Mouse (Mus musculus) stomach, postnatal 0 days (tissue): ENCODE results near the gene Casq2. TPM values are rescaled to one million over a fixed set of nuclear protein-coding genes. Genes with fewer than 3 reads are reported as not detected.

Experiments used
- ATAC-seq: fragments of 200-750 bp; cut with Nextera tagmentation; 2 replicates; pipeline ENCODE4 v1.8.0; 2017; ENCODE audit not compliant: low FRiP score, low TSS enrichment
- DNase-seq: peaks from one replicate; pipeline ENCODE4 v3.0.0-alpha.2; 2016; ENCODE audit warnings: low spot score
- H3K27ac ChIP-seq: fragments of 300-500 bp; sonication (generic); replicated peaks from 2 replicates; pipeline ENCODE4 v1.5.1; 2014; ENCODE audit warnings: mild to moderate bottlenecking, control low read depth
- H3K27me3 ChIP-seq: fragments of 300-500 bp; sonication (generic); 2 replicates; pipeline ENCODE4 v1.6.1; 2014; ENCODE audit warnings: low read length; ENCODE audit not compliant: control insufficient read depth, insufficient read depth
- H3K36me3 ChIP-seq: fragments of 300-500 bp; sonication (generic); 2 replicates; pipeline ENCODE4 v1.6.1; 2014; ENCODE audit warnings: low read length, mixed read lengths; ENCODE audit not compliant: control insufficient read depth, insufficient read depth
- H3K4me1 ChIP-seq: fragments of 300-500 bp; sonication (generic); replicated peaks from 2 replicates; pipeline ENCODE4 v1.6.1; 2014; ENCODE audit warnings: antibody characterized with exemption; ENCODE audit not compliant: control insufficient read depth, insufficient read depth
- H3K4me2 ChIP-seq: fragments of 300-500 bp; sonication (generic); replicated peaks from 2 replicates; pipeline ENCODE4 v1.6.1; 2014; ENCODE audit warnings: low read depth, mild to moderate bottlenecking, control low read depth, moderate library complexity
- H3K4me3 ChIP-seq: fragments of 300-500 bp; sonication (generic); 2 replicates; pipeline ENCODE4 v1.5.1; 2014; ENCODE audit warnings: low read depth, low read length, control low read depth
- H3K9ac ChIP-seq: fragments of 300-500 bp; sonication (generic); 2 replicates; pipeline ENCODE4 v1.6.1; 2014; ENCODE audit warnings: mild to moderate bottlenecking, low read length, control low read depth, mixed read lengths
- H3K9me3 ChIP-seq: fragments of 300-500 bp; sonication (generic); 2 replicates; pipeline ENCODE4 v1.6.1; 2016; ENCODE audit warnings: low read length; ENCODE audit not compliant: control insufficient read depth
- CTCF ChIP-seq: IDR thresholded peaks from 2 replicates; pipeline ENCODE4 v1.5.1; 2016; ENCODE audit warnings: antibody characterized with exemption, low read depth, mild to moderate bottlenecking, moderate library complexity
- EP300 ChIP-seq: optimal IDR thresholded peaks from 2 replicates; pipeline ENCODE3; 2016; ENCODE audit warnings: antibody characterized with exemption
- whole genome bisulfite sequencing: fragments of 180-500 bp; shearing (Covaris S2); extraction: QIAGEN DNeasy Blood & Tissue Kit; methylation state at CpG from one replicate; pipeline ENCODE4 v1.1.7; 2014; 5-methylcytosine and 5-hydroxymethylcytosine counted together
- polyA plus RNA-seq: library from polyadenylated mRNA; unstranded; fragments of >200 nt; fragmentation: Nextera tagmentation; extraction: Ambion mirVana; gene quantifications from 2 replicates; pipeline ENCODE4 v1.2.1, GENCODE M21; 2015

Gene Casq2
- polyA plus RNA-seq, 1 experiment from 2014 or later = 2.5 TPM

DNA sequence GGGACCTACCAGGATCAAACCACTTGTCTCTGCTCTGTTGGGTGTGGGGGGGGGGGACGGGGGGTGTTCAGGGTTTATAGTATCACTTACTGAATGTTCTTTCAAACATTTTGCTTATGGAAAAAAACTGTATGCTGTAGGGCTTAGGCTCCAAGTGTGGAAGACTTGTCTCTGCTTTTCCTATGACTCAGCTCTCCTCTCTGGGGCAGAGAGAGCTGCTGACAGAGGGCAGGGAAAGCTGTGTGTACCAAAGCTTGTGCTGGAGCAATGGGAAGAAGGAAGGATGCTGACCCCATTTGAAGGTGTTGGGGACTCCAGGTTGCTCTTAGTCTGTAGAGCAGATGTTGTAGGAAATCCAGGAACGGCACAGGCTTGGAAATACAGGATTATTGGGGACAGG, 55.2 kb downstream of the Casq2 start:
- 58% methylated on average over 2 of the region's 2 CpGs for WGBS
- Histone ChIP-seq H3K9me3 (no peaks in the 10 kb centered on the region), H3K36me3 (no peaks in the 10 kb centered on the region), H3K9ac (no peak overlapping the region), H3K27me3 (no peaks in the 10 kb centered on the region), H3K4me2 (no peak overlapping the region), H3K4me1 (no peaks in the 10 kb centered on the region), H3K27ac (0 out of 2 replicates have a peak overlapping the region, but pooled peaks have one; percentile 40), H3K4me3 (no peak overlapping the region)
- ATAC-seq (peak; percentile 40; the same call in 1 of the 2 replicates), DNase-seq (no peak)
- TF ChIP-seq CTCF = no peak
- TF ChIP-seq EP300 = no peak

GRCm38 (mm10) chr3:102141893-102142292, 55.7 kb downstream of the Casq2 start:
- H3K27ac ChIP-seq = 0 out of 2 replicates have a peak overlapping the region, but pooled peaks have one; percentile 40

GRCm38 (mm10) chr3:102142947-102143346, 56.7 kb downstream of the Casq2 start:
- WGBS = 79% methylated on average over 4 of the region's 4 CpGs

More at GRCm38 (mm10) chr3:102141893-102142292, 55.7 kb downstream of the Casq2 start:
- no peak for DNase-seq
- H3K4me3 ChIP-seq = no peak overlapping the region
- ATAC-seq = no peak
- no peak overlapping the region for H3K9ac ChIP-seq
- 67% methylated on average over 6 of the region's 6 CpGs for WGBS
- H3K9me3 ChIP-seq = no peaks in the 10 kb centered on the region
- H3K36me3 ChIP-seq = no peaks in the 10 kb centered on the region
- no peak overlapping the region for H3K4me2 ChIP-seq
- TF ChIP-seq CTCF = no peak
- TF ChIP-seq EP300 = no peak
- H3K27me3 ChIP-seq = no peaks in the 10 kb centered on the region
- H3K4me1 ChIP-seq = no peaks in the 10 kb centered on the region

DNA sequence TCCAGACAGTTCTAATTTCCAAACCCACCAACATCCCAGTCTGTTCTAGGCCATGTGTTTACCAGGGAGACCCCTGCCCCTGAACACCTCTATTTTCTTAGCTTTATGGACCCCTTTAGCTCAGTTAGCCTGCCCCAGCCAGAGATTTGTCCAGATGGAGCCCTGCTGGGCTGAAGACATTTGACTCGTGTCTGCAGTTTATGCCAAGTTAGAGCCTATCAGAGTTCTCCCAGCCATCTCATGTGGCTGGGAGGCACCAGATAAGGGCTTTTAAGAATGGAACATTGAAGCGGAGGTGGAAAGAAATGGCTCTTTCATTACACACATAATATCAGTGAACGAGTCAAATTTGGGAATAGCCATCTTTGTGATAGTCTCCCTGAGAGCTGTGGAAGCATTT, 57.3 kb downstream of the Casq2 start:
- H3K4me1 ChIP-seq = no peaks in the 10 kb centered on the region; the same call in 1 of the 2 replicates
- H3K9me3 ChIP-seq = no peaks in the 10 kb centered on the region
- WGBS = 67% methylated on average over 3 of the region's 3 CpGs
- H3K27me3 ChIP-seq = no peaks in the 10 kb centered on the region
- H3K36me3 ChIP-seq = no peaks in the 10 kb centered on the region
- no peak for DNase-seq
- H3K27ac ChIP-seq = no peak overlapping the region
- no peak overlapping the region for H3K9ac ChIP-seq
- TF ChIP-seq EP300 (no peak), CTCF (no peak)
- H3K4me3 ChIP-seq = no peak overlapping the region
- H3K4me2 ChIP-seq = no peak overlapping the region
- no peak for ATAC-seq

More at GRCm38 (mm10) chr3:102142947-102143346, 56.7 kb downstream of the Casq2 start:
- TF ChIP-seq CTCF (no peak), EP300 (no peak)
- no peak overlapping the region for H3K4me2 ChIP-seq
- ATAC-seq = peak; percentile 56
- no peak overlapping the region for H3K9ac ChIP-seq
- no peak overlapping the region for H3K27ac ChIP-seq
- DNase-seq = no peak
- H3K27me3 ChIP-seq = no peaks in the 10 kb centered on the region
- H3K9me3 ChIP-seq = no peaks in the 10 kb centered on the region
- no peaks in the 10 kb centered on the region for H3K4me1 ChIP-seq
- no peaks in the 10 kb centered on the region for H3K36me3 ChIP-seq
- H3K4me3 ChIP-seq = no peak overlapping the region

- no peaks in the 10 kb centered on the region for H3K9me3 ChIP-seq
- no peak overlapping the region for H3K4me2 ChIP-seq
- no peak for ATAC-seq
- no peaks in the 10 kb centered on the region for H3K36me3 ChIP-seq
- H3K4me1 ChIP-seq = peaks cover 2% of the 10 kb centered on the region; the same call in 1 of the 2 replicates
- TF ChIP-seq CTCF = no peak
- no peak for TF ChIP-seq EP300
- H3K27ac ChIP-seq = no peak overlapping the region
- no peak overlapping the region for H3K4me3 ChIP-seq
- no peaks in the 10 kb centered on the region for H3K27me3 ChIP-seq
- no peak overlapping the region for H3K9ac ChIP-seq
- 88% methylated on average over 4 of the region's 4 CpGs for WGBS
- DNase-seq = no peak
These were observed 58.2 kb downstream of the Casq2 start for GRCm38 (mm10) chr3:102144401-102144800.

GRCm38 (mm10) chr3:102145645-102146386, 59.6 kb downstream of the Casq2 start:
- ATAC-seq (no peak), DNase-seq (no peak)
- Histone ChIP-seq H3K9me3 (no peaks in the 10 kb centered on the region), H3K4me2 (no peak overlapping the region), H3K9ac (no peak overlapping the region), H3K4me3 (no peak overlapping the region), H3K27ac (no peak overlapping the region), H3K4me1 (peaks cover 2% of the 10 kb centered on the region; the same call in 1 of the 2 replicates), H3K36me3 (no peaks in the 10 kb centered on the region), H3K27me3 (no peaks in the 10 kb centered on the region)
- TF ChIP-seq CTCF = no peak
- no peak for TF ChIP-seq EP300
- 77% methylated on average over 6 of the region's 6 CpGs for WGBS
